Mouse (Mus musculus): ENCODE results near the gene Zfp114. TPM values are rescaled to one million over a fixed set of nuclear protein-coding genes. Genes with fewer than 3 reads are reported as not detected.
A peak's percentile ranks its signal among the peaks of the same experiment; 100 is the strongest.

The Zfp114 gene
- polyA plus RNA-seq, 1 experiment from 2014 or later: 10.0 TPM

DNA sequence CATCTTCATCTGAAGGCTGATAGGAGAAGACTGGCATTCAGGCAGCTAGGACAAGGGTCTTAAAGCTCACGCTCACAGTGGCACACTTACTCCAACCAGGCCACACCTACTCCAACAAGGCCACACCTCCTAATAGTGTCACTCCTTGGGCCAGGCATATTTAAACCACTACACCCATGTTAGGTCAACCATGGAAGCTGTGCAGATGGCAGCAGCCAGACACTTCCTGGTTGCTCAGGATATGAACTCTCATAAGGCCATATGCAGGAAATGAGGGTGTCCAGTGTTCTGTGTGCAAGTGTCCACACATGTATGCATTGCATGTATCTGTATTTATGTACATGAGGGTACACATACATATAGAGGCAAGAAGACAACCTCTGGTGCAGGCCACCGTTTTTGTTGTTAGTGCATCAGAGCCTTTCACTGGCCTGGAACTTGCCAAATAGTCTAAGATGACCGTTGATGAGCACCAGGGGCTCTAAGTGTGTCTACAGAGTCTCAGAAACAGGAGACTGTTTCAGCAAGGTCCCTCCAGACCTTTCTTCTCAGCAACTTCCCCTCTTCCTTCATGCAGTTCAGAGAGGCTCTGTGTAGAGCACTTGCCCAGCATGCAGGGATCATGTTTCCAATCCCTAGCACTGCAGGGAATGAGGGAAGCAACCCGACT is 14.2 kb downstream of the Zfp114 start:
- no peak overlapping the region for H3K4me3 ChIP-seq (replicated peaks; ENCODE audit: low read length)
- WGBS: 61% methylated on average over 4 of the region's 4 CpGs

DNA sequence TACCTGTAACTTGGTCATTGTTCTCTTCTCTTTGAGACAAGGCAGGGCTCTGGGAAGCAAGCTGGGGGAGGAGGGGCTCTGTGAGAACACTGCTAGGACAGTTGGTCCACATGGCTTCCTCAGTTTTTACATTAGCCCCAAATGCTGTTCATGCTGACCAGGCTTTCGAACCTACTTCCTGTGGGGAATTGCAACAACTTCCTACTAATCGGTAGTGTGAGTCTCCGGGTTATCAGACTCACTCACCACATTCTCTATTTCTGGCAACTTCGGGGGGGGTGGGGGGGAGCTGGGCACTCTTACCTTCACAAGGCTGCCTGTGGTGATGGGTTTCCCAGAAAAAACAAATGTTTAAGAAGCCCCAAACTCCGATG is 14.7 kb downstream of the Zfp114 start:
- H3K9me3 ChIP-seq (ENCODE audit: control insufficient read depth, low read length): no peaks in the 10 kb centered on the region
- 81% methylated on average over 5 of the region's 5 CpGs for WGBS
- H3K36me3 ChIP-seq (ENCODE audit: control insufficient read depth, insufficient read depth): peaks cover 9% of the 10 kb centered on the region
- H3K27me3 ChIP-seq (replicated peaks; ENCODE audit: control insufficient read depth, insufficient read depth, low read length): no peaks in the 10 kb centered on the region
- no peak overlapping the region for H3K4me2 ChIP-seq (ENCODE audit: low read length)
- no peak overlapping the region for H3K9ac ChIP-seq (replicated peaks; ENCODE audit: low read depth, low read length)
- no peaks in the 10 kb centered on the region for H3K4me1 ChIP-seq (replicated peaks; ENCODE audit: control insufficient read depth, insufficient read depth, low read length)
- ATAC-seq: no peak
- no peak overlapping the region for H3K27ac ChIP-seq (ENCODE audit: low read length)
- no peak overlapping the region for H3K4me3 ChIP-seq (replicated peaks; ENCODE audit: low read length)

More for the DNA sequence above, 14.2 kb downstream of the Zfp114 start:
- no peak overlapping the region for H3K9ac ChIP-seq (replicated peaks; ENCODE audit: low read depth, low read length)
- H3K9me3 ChIP-seq (ENCODE audit: control insufficient read depth, low read length): no peaks in the 10 kb centered on the region
- H3K4me1 ChIP-seq (replicated peaks; ENCODE audit: control insufficient read depth, insufficient read depth, low read length): no peaks in the 10 kb centered on the region
- H3K36me3 ChIP-seq (ENCODE audit: control insufficient read depth, insufficient read depth): peaks cover 7% of the 10 kb centered on the region
- ATAC-seq: no peak
- no peak overlapping the region for H3K4me2 ChIP-seq (ENCODE audit: low read length)
- no peaks in the 10 kb centered on the region for H3K27me3 ChIP-seq (replicated peaks; ENCODE audit: control insufficient read depth, insufficient read depth, low read length)
- no peak overlapping the region for H3K27ac ChIP-seq (ENCODE audit: low read length)

DNA sequence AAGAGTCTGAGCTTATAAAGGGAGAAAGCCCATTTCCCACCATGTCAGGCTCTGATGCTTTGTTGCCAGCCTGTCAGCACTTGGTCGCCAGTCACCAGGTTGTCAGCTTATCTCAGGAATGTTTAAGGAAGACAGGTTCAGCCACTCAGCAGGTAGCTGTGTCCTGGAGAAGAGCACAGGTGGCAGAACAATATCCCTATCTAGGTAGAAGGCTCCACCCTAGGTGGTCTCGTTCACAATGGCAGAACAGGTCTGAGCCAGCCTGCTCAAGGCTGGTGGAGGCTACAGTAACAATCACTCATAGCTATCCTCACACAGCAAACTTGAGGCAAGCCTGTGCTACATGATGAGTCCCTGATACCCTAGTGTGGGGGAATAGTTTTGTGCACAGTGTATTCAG is 16.5 kb downstream of the Zfp114 start:
- no peaks in the 10 kb centered on the region for H3K27me3 ChIP-seq (replicated peaks; ENCODE audit: control insufficient read depth, insufficient read depth, low read length)
- H3K36me3 ChIP-seq (ENCODE audit: control insufficient read depth, insufficient read depth): peaks cover 12% of the 10 kb centered on the region
- no peak overlapping the region for H3K4me2 ChIP-seq (ENCODE audit: low read length)
- no peak overlapping the region for H3K9ac ChIP-seq (replicated peaks; ENCODE audit: low read depth, low read length)
- no peak for ATAC-seq
- H3K9me3 ChIP-seq (ENCODE audit: control insufficient read depth, low read length): no peaks in the 10 kb centered on the region
- no peaks in the 10 kb centered on the region for H3K4me1 ChIP-seq (replicated peaks; ENCODE audit: control insufficient read depth, insufficient read depth, low read length)
- no peak overlapping the region for H3K4me3 ChIP-seq (replicated peaks; ENCODE audit: low read length)
- no peak overlapping the region for H3K27ac ChIP-seq (ENCODE audit: low read length)
- 93% methylated on average over 2 of the region's 2 CpGs for WGBS

- no peaks in the 10 kb centered on the region for H3K4me1 ChIP-seq (replicated peaks; ENCODE audit: control insufficient read depth, insufficient read depth, low read length)
- no peaks in the 10 kb centered on the region for H3K9me3 ChIP-seq (ENCODE audit: control insufficient read depth, low read length)
- ATAC-seq: no peak
- no peak overlapping the region for H3K9ac ChIP-seq (replicated peaks; ENCODE audit: low read depth, low read length)
- no peak overlapping the region for H3K4me3 ChIP-seq (replicated peaks; ENCODE audit: low read length)
- H3K27ac ChIP-seq (ENCODE audit: low read length): no peak overlapping the region
- no peak overlapping the region for H3K4me2 ChIP-seq (ENCODE audit: low read length)
- peaks cover 16% of the 10 kb centered on the region for H3K36me3 ChIP-seq (ENCODE audit: control insufficient read depth, insufficient read depth)
- 92% methylated on average over 3 of the region's 3 CpGs for WGBS
- H3K27me3 ChIP-seq (replicated peaks; ENCODE audit: control insufficient read depth, insufficient read depth, low read length): no peaks in the 10 kb centered on the region
Measured at GRCm38 (mm10) chr7:24193157-24193556, 18.3 kb downstream of the Zfp114 start.

DNA sequence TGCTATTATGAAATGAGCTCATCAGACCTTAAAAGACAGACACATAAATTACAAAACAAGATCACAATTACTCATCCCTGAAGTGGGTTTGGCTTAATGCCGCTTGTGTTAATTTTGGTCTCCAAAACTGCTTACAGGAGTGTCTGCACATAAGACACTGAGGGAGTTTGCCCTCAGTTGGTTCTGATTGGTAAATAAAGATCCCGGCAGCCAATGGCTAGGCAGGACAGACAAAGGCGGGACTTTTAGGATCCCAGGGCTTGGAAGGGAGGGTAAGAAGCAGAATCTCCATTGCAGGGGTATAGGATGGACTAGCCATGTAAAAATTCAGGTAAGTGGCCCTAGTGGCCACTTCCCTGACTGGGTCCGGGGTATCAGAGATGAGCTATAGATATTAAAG is 22.1 kb downstream of the Zfp114 start:
- Histone ChIP-seq H3K9me3 (ENCODE audit: control insufficient read depth, low read length) (no peaks in the 10 kb centered on the region), H3K36me3 (ENCODE audit: control insufficient read depth, insufficient read depth) (peaks cover 39% of the 10 kb centered on the region), H3K4me1 (replicated peaks; ENCODE audit: control insufficient read depth, insufficient read depth, low read length) (no peaks in the 10 kb centered on the region), H3K27ac (ENCODE audit: low read length) (no peak overlapping the region), H3K4me3 (replicated peaks; ENCODE audit: low read length) (no peak overlapping the region), H3K9ac (replicated peaks; ENCODE audit: low read depth, low read length) (no peak overlapping the region), H3K27me3 (replicated peaks; ENCODE audit: control insufficient read depth, insufficient read depth, low read length) (no peaks in the 10 kb centered on the region), H3K4me2 (ENCODE audit: low read length) (no peak overlapping the region)
- WGBS: 96% methylated on average over 4 of the region's 4 CpGs
- no peak for ATAC-seq

DNA sequence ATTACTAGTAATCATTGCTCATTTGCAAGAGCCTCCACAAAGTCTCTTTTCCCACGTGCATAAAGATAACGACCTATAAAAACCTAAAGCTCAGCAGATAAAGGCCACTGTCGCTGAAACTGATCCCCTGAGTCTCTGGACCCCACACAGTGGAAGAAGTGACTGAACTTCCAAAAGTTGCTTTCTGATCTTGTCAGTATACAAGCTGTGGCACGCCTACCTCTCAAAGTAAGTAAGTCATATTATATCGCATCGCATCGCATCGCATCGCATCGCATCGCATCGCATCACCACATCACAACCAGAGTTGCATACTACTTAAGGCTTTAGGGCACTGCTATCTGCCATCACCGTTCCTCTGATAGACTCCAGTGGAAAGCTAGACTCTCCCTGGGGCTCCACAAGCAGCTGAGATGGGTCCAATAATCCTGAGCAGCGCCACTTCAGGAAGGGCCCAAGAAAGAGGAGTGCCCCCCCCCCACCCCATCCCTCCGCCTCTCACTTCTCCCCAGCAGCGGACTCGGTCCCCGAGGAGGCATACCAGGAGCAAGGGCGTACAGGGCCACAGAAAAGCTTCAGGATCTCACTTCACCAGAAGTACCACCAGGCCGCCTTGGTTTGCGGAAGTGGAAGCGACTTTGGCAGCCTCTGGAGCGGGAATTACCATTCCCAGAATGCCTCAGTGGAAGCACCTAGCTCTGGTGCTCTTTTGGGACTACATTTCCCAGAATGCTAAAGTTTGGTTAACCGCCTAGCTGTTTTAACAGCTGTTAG is 32.8 kb downstream of the Zfp114 start:
- peak overlapping the region; percentile 79 for H3K4me3 ChIP-seq (replicated peaks; ENCODE audit: low read length)
- H3K9ac ChIP-seq (replicated peaks; ENCODE audit: low read depth, low read length): peak overlapping the region; percentile 86
- H3K4me2 ChIP-seq (ENCODE audit: low read length): peak overlapping the region; percentile 76
- H3K4me1 ChIP-seq (replicated peaks; ENCODE audit: control insufficient read depth, insufficient read depth, low read length): peaks cover 9% of the 10 kb centered on the region
- peak overlapping the region; percentile 66 for H3K27ac ChIP-seq (ENCODE audit: low read length)
- H3K9me3 ChIP-seq (ENCODE audit: control insufficient read depth, low read length): no peaks in the 10 kb centered on the region
- H3K36me3 ChIP-seq (ENCODE audit: control insufficient read depth, insufficient read depth): 0 out of 2 replicates have a peak, but pooled peaks cover 2% of the 10 kb centered on the region
- peak; percentile 93 for ATAC-seq
- no peaks in the 10 kb centered on the region for H3K27me3 ChIP-seq (replicated peaks; ENCODE audit: control insufficient read depth, insufficient read depth, low read length)
- WGBS: 11% methylated on average over 24 of the region's 24 CpGs

DNA sequence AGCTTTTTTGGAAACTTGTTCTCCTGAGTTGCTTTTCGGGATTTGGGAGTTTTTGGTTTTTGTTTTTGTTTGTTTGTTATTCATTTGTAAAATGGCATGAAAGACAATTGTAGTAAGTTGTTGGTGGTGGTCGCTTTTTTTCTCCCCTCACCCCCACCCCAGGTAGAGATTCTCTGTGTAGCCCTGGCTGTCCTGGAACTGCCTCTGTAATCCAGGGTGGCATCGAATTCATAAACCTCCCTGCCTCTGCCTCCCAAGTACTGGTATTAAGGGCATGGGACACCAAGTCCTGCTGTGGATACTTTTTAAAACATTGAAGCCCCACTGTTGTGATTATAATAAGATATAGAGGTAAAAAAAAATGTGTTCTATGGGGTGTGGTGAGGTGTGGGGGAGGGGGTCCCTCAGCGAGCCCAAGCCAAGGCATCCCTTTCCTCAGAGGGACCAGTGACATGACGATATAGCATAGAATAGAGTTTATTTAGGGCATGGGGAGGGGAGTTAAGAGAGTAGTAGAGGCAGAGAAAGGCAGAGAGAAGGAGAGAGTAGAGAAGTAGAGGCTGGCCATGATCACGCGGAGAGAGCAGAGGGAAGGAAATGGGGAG is 33.5 kb downstream of the Zfp114 start:
- Histone ChIP-seq H3K9ac (replicated peaks; ENCODE audit: low read depth, low read length) (no peak overlapping the region), H3K4me3 (replicated peaks; ENCODE audit: low read length) (no peak overlapping the region; the same call in 1 of the 2 replicates), H3K36me3 (ENCODE audit: control insufficient read depth, insufficient read depth) (no peaks in the 10 kb centered on the region), H3K4me1 (replicated peaks; ENCODE audit: control insufficient read depth, insufficient read depth, low read length) (peaks cover 9% of the 10 kb centered on the region), H3K27ac (ENCODE audit: low read length) (no peak overlapping the region), H3K9me3 (ENCODE audit: control insufficient read depth, low read length) (no peaks in the 10 kb centered on the region), H3K27me3 (replicated peaks; ENCODE audit: control insufficient read depth, insufficient read depth, low read length) (no peaks in the 10 kb centered on the region), H3K4me2 (ENCODE audit: low read length) (peak overlapping the region; percentile 76)
- WGBS: 62% methylated on average over 7 of the region's 7 CpGs
- peak; percentile 49 for ATAC-seq

DNA sequence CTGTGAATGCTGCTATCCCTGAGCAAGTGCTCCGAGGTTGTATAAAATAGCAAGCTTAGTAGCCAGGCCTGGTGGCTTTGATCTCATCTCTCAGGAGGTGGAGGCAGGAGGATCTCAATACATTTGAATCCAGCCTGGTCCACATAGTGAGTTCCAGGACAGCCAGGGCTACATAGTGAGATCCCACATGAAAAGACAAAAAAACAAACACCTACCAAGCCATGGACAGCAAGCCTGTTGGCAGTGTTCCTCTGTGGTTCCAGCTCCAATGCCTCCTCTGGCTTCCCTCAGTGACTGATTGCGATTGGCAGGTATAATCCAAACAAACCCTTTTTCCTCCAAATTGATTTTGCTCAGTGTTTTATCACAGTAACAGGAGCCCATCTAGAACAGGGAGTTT is 35.4 kb downstream of the Zfp114 start:
- Histone ChIP-seq H3K4me1 (replicated peaks; ENCODE audit: control insufficient read depth, insufficient read depth, low read length) (peaks cover 9% of the 10 kb centered on the region), H3K9me3 (ENCODE audit: control insufficient read depth, low read length) (no peaks in the 10 kb centered on the region), H3K27me3 (replicated peaks; ENCODE audit: control insufficient read depth, insufficient read depth, low read length) (no peaks in the 10 kb centered on the region), H3K4me3 (replicated peaks; ENCODE audit: low read length) (no peak overlapping the region), H3K36me3 (ENCODE audit: control insufficient read depth, insufficient read depth) (no peaks in the 10 kb centered on the region), H3K27ac (ENCODE audit: low read length) (no peak overlapping the region), H3K4me2 (ENCODE audit: low read length) (no peak overlapping the region), H3K9ac (replicated peaks; ENCODE audit: low read depth, low read length) (no peak overlapping the region)
- 79% methylated on average over 2 of the region's 2 CpGs for WGBS
- no peak for ATAC-seq

GRCm38 (mm10) chr7:24211343-24211742 is 36.5 kb downstream of the Zfp114 start, which contains the start of gene Zfp111:
TSS of gene Zfp111 (minus strand) at chr7:24211443.
- no peak within 1 kb of the TSS for H3K4me2 ChIP-seq (ENCODE audit: low read length)
- H3K4me1 ChIP-seq (replicated peaks; ENCODE audit: control insufficient read depth, insufficient read depth, low read length): peaks cover 9% of the 10 kb centered on the region
- H3K36me3 ChIP-seq (ENCODE audit: control insufficient read depth, insufficient read depth): no peaks in the 10 kb centered on the region
- 76% methylated on average over 5 of the region's 5 CpGs for WGBS
- H3K4me3 ChIP-seq (replicated peaks; ENCODE audit: low read length): no peak within 1 kb of the TSS
- ATAC-seq: no peak
- H3K27me3 ChIP-seq (replicated peaks; ENCODE audit: control insufficient read depth, insufficient read depth, low read length): no peaks in the 10 kb centered on the region
- H3K9ac ChIP-seq (replicated peaks; ENCODE audit: low read depth, low read length): no peak within 1 kb of the TSS
- H3K27ac ChIP-seq (ENCODE audit: low read length): no peak within 1 kb of the TSS
- H3K9me3 ChIP-seq (ENCODE audit: control insufficient read depth, low read length): no peaks in the 10 kb centered on the region; the same call in 1 of the 2 replicates

Data from forebrain, embryonic 16.5 days (tissue).